Mouse (Mus musculus) brain, embryonic 14.5 days (tissue): ENCODE measurements around the gene Flot2. TPM values are rescaled to one million over a fixed set of nuclear protein-coding genes. Genes with fewer than 3 reads are reported as not detected.
A peak's percentile ranks its signal among the peaks of the same experiment; 100 is the strongest.

Experiments
- DNase-seq: peaks from one replicate; pipeline ENCODE4 v3.0.0-alpha.2; 2011; ENCODE audit warnings: low read depth
- CTCF ChIP-seq: fragments of 200-500 bp; IDR thresholded peaks from 2 replicates; pipeline ENCODE4 v1.5.1; 2012; ENCODE audit warnings: inconsistent platforms, mild to moderate bottlenecking, moderate library complexity, borderline replicate concordance; ENCODE audit not compliant: insufficient read depth, insufficient read length; ENCODE audit errors: extremely low read depth
- POLR2A ChIP-seq: fragments of 200-500 bp; IDR thresholded peaks from 2 replicates; pipeline ENCODE4 v1.6.1; 2012; ENCODE audit warnings: mild to moderate bottlenecking, inconsistent platforms, borderline replicate concordance; ENCODE audit not compliant: poor library complexity, insufficient read depth, insufficient read length, severe bottlenecking; ENCODE audit errors: extremely low read depth
- polyA plus RNA-seq: library from polyadenylated mRNA; depleted of rRNA; stranded (reverse); fragments of >200 nt; gene quantifications from 2 replicates; pipeline ENCODE4 v1.2.3, GENCODE M21; 2012; rRNA removed

Gene Flot2
- polyA plus RNA-seq: 111 and 112 TPM in 2 replicates

GRCm38 (mm10) chr11:78037831-78038752 lies at the start of gene Flot2:
Gene Flot2 (plus strand): TSS chr11:78037931.
- peak; percentile 75 for DNase-seq
- TF ChIP-seq POLR2A (peak; percentile 88), CTCF (no peak)

GRCm38 (mm10) chr11:77989071-77989690 lies 48.5 kb upstream of the Flot2 start:
- TF ChIP-seq CTCF: no peak
- no peak for TF ChIP-seq POLR2A

GRCm38 (mm10) chr11:77995556-77995955 lies 42.2 kb upstream of the Flot2 start:
- no peak for TF ChIP-seq CTCF
- no peak for DNase-seq

More at GRCm38 (mm10) chr11:77989071-77989690, 48.5 kb upstream of the Flot2 start:
- no peak for DNase-seq

GRCm38 (mm10) chr11:78006446-78006845 lies 31.3 kb upstream of the Flot2 start:
- no peak for DNase-seq
- no peak for TF ChIP-seq CTCF
- no peak for TF ChIP-seq POLR2A

GRCm38 (mm10) chr11:78019676-78020075 lies 18.1 kb upstream of the Flot2 start:
- TF ChIP-seq POLR2A: no peak
- TF ChIP-seq CTCF: peak; percentile 88
- peak; percentile 89 for DNase-seq

GRCm38 (mm10) chr11:78023607-78024006 lies 14.1 kb upstream of the Flot2 start:
- TF ChIP-seq POLR2A: no peak
- peak; percentile 42; the same call in 1 of the 2 replicates for TF ChIP-seq CTCF
- DNase-seq: peak; percentile 10

- no peak for DNase-seq
- TF ChIP-seq CTCF: no peak
- TF ChIP-seq POLR2A: no peak
Measured at GRCm38 (mm10) chr11:78029240-78029639, 8.5 kb upstream of the Flot2 start.

- no peak for DNase-seq
- no peak for TF ChIP-seq CTCF
- TF ChIP-seq POLR2A: no peak
Measured at GRCm38 (mm10) chr11:78030600-78030999, 7.1 kb upstream of the Flot2 start.

GRCm38 (mm10) chr11:78031389-78031788 lies 6.3 kb upstream of the Flot2 start:
- TF ChIP-seq POLR2A (no peak), CTCF (no peak)
- no peak for DNase-seq

GRCm38 (mm10) chr11:78031947-78032808 lies 5.6 kb upstream of the Flot2 start, which contains the start of gene Dhrs13:
Gene Dhrs13 (plus strand): TSS chr11:78032280.
- TF ChIP-seq CTCF: peak; percentile 89
- peak; percentile 84 for TF ChIP-seq POLR2A

GRCm38 (mm10) chr11:78032809-78033195 lies 4.9 kb upstream of the Flot2 start:
- TF ChIP-seq CTCF: no peak
- DNase-seq: peak; percentile 61

More at GRCm38 (mm10) chr11:78031947-78032808, 5.6 kb upstream of the Flot2 start, which contains the start of gene Dhrs13:
- peak; percentile 96 for DNase-seq
